Mouse (Mus musculus): ENCODE measurements around the gene Mup13.
"Not testable (repeated sequence)": the region's sequence is repeated elsewhere in the genome, so short reads cannot be mapped to it uniquely, and the experiment has no call there.

Gene Mup13

DNA sequence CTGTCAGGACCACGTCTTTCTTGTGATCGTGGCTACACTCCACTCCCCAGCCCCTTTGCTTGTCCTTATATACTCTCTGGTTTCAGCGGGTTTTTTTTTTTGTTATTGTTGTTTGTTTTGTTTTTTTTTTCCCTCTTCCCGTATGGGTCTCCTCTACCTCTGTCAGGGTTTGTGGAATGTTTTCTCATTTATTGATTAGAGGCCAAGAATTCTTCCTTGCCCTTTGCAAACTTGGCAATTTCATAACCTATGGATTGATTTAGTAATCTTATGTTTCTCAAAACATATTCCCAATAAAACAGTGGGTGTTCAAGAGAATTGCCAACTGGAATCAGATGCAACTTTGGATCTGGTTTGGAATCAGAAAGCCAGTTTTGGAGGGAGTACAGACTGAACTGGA is at the start of gene Mup13:
Mup13 (minus strand) TSS at position 101 of the 400 bp plus-strand sequence.
- DNase-seq (ENCODE audit: low spot score in 2 of 2): not testable (repeated sequence)

All from cerebellum, postnatal 4 days (tissue).